ENCODE assay signal across 14 mouse cellular contexts in genomic region chr7:133812927-133813326, GRCm38 (mm10). TPM values are rescaled to one million over a fixed set of nuclear protein-coding genes. Genes with fewer than 3 reads are reported as not detected.
"Had no signal": no experiment of that assay in that cellular context is flagged by ENCODE, and none has a peak within 500 bp of the region (broad histone marks: within the 10 kb centered on the region; RNA-seq: fewer than 3 reads in every experiment).

No protein-coding gene starts in this region.

- H3K4me2 ChIP-seq: limb, embryonic 15.5 days; liver, embryonic 13.5 days; lung, embryonic 15.5 days; midbrain, embryonic 12.5 days had no signal

- H3K27me3 ChIP-seq: limb, embryonic 15.5 days; liver, embryonic 13.5 days; lung, embryonic 15.5 days; midbrain, embryonic 12.5 days had no signal

- H3K36me3 ChIP-seq: limb, embryonic 15.5 days; liver, embryonic 13.5 days; lung, embryonic 15.5 days; midbrain, embryonic 12.5 days had no signal

- H3K27ac ChIP-seq: limb, embryonic 15.5 days; liver, embryonic 13.5 days; lung, embryonic 15.5 days; macrophage; midbrain, embryonic 12.5 days had no signal

- H3K9me3 ChIP-seq: limb, embryonic 15.5 days; liver, embryonic 13.5 days; lung, embryonic 15.5 days; midbrain, embryonic 12.5 days had no signal

- H3K4me1 ChIP-seq: limb, embryonic 15.5 days; liver, embryonic 13.5 days; lung, embryonic 15.5 days; megakaryocyte, embryonic 14.5 days; midbrain, embryonic 12.5 days had no signal

- H3K4me3 ChIP-seq: limb, embryonic 15.5 days; liver, embryonic 13.5 days; lung, embryonic 15.5 days; megakaryocyte, embryonic 14.5 days; midbrain, embryonic 12.5 days had no signal

- ATAC-seq: liver, postnatal 0 days had no signal

- H3K9ac ChIP-seq: limb, embryonic 15.5 days; liver, embryonic 13.5 days; liver, postnatal 0 days; lung, embryonic 15.5 days; midbrain, embryonic 12.5 days had no signal

- DNase-seq: kidney, adult 18-20 months; kidney, postnatal 10 days; kidney, postnatal 4 days; liver, embryonic 13.5 days; liver, postnatal 0 days; lung, postnatal 14 days; thymus, adult 18-20 months; thymus, postnatal 14 days had no signal

RNA-seq across cellular contexts. Expression of gene Fank1, which starts 36.3 kb away (rescaled TPM):
- total RNA-seq: neutrophil, adult 5-6 weeks had no signal
- polyA plus RNA-seq: limb, embryonic 15.5 days; liver, embryonic 13.5 days; liver, postnatal 0 days; macrophage had no signal
